ENCODE assay signal across 8 mouse cellular contexts in genomic region chr19:55941253-55942125, GRCm38 (mm10).
A peak's percentile ranks its signal among the peaks of the same experiment; 100 is the strongest.
DNase-seq lines count a peak whose midpoint lies in the region; ATAC-seq and TF ChIP-seq lines count a peak whose summit lies in the region.

No protein-coding gene starts in this region.

- WGBS in hindbrain, embryonic 13.5 days = 80% methylated on average over 16 of the region's 16 CpGs
- 67% methylated on average over 16 of the region's 16 CpGs for WGBS in midbrain, embryonic 16.5 days

- H3K4me3 ChIP-seq in left cerebral cortex, adult 2 months = no peak overlapping the region
- H3K4me3 ChIP-seq in hindbrain, embryonic 13.5 days = no peak overlapping the region
- no peak overlapping the region for H3K4me3 ChIP-seq in midbrain, embryonic 16.5 days (ENCODE audit: low read depth, low read length)

- 0 out of 2 replicates have a peak, but pooled peaks cover 4% of the 10 kb centered on the region for H3K27me3 ChIP-seq in hindbrain, embryonic 13.5 days
- no peaks in the 10 kb centered on the region for H3K27me3 ChIP-seq in midbrain, embryonic 16.5 days (ENCODE audit: control insufficient read depth, insufficient read depth, low read depth, low read length)

- ATAC-seq in hindbrain, embryonic 13.5 days (ENCODE audit: low FRiP score) = no peak
- ATAC-seq in midbrain, embryonic 16.5 days = no peak

- intact Hi-C loops in left cerebral cortex, adult 2 months (cut with DNase I) = no loop called here
- intact Hi-C loops in heart, postnatal 14 days (cut with DNase I) = no loop called here

- no peak for DNase-seq in left cerebral cortex, adult 2 months (ENCODE audit: extremely low spot score in 1 of 2, low spot score in 2 of 2)
- DNase-seq in left cerebral cortex, adult 9 months (ENCODE audit: low spot score in 2 of 2) = no peak
- peak; percentile 32 for DNase-seq in embryo, embryonic 11.5 days (ENCODE audit: low read depth, low spot score)
- DNase-seq in adrenal gland, postnatal 10 days = no peak
- no peak for DNase-seq in ovary, postnatal 36 days (ENCODE audit: low spot score)
- DNase-seq in heart, postnatal 14 days = no peak

- no peaks in the 10 kb centered on the region for H3K36me3 ChIP-seq in hindbrain, embryonic 13.5 days
- no peaks in the 10 kb centered on the region for H3K36me3 ChIP-seq in midbrain, embryonic 16.5 days (ENCODE audit: control insufficient read depth, insufficient read depth, low read length)

- TF ChIP-seq CTCF in left cerebral cortex, adult 2 months (IDR thresholded peaks at IDR 0.05) = no peak

- peak overlapping the region; percentile 83 for H3K27ac ChIP-seq in left cerebral cortex, adult 2 months
- peak overlapping the region; percentile 2; the same call in 1 of the 2 replicates for H3K27ac ChIP-seq in hindbrain, embryonic 13.5 days
- peak overlapping the region; percentile 55; the same call in 1 of the 2 replicates for H3K27ac ChIP-seq in midbrain, embryonic 16.5 days (ENCODE audit: low read length)

- no peaks in the 10 kb centered on the region; the same call in 1 of the 2 replicates for H3K9me3 ChIP-seq in hindbrain, embryonic 13.5 days
- no peaks in the 10 kb centered on the region for H3K9me3 ChIP-seq in midbrain, embryonic 16.5 days (replicated peaks; ENCODE audit: control insufficient read depth, low read length, poor library complexity, severe bottlenecking)

- H3K4me1 ChIP-seq in hindbrain, embryonic 13.5 days (replicated peaks) = peaks cover 15% of the 10 kb centered on the region
- peaks cover 7% of the 10 kb centered on the region; the same call in 1 of the 2 replicates for H3K4me1 ChIP-seq in midbrain, embryonic 16.5 days (ENCODE audit: control insufficient read depth, insufficient read depth, low read length)

- H3K9ac ChIP-seq in hindbrain, embryonic 13.5 days = no peak overlapping the region
- H3K9ac ChIP-seq in midbrain, embryonic 16.5 days (ENCODE audit: low read depth, low read length) = no peak overlapping the region

- no peak overlapping the region for H3K4me2 ChIP-seq in hindbrain, embryonic 13.5 days
- H3K4me2 ChIP-seq in midbrain, embryonic 16.5 days (ENCODE audit: low read length) = no peak overlapping the region

Comparison
In these comparisons a context has a peak if more than half of its experiments do, and no peak if none do; other contexts are left out.
1. H3K27ac ChIP-seq: peak in every context shown above with its lines; median percentile 83 in left cerebral cortex, adult 2 months; 55 in midbrain, embryonic 16.5 days; 2 in hindbrain, embryonic 13.5 days.